Mouse (Mus musculus) MEL (cell line): ENCODE data around the gene Atf3. TPM values are rescaled to one million over a fixed set of nuclear protein-coding genes. Genes with fewer than 3 reads are reported as not detected.

Experiments used
- DNase-seq: peaks from one replicate; pipeline ENCODE4 v3.0.0; 2011; ENCODE audit warnings: low read depth, low spot score
- H3K27ac ChIP-seq: 2 replicates; pipeline ENCODE4 v1.5.1; 2012; ENCODE audit warnings: low read depth, mild to moderate bottlenecking, control low read depth, low read length, moderate library complexity; ENCODE audit not compliant: control insufficient read depth
- H3K27me3 ChIP-seq, 2 experiments: fragments of 150-350 bp in 1 of 2; sonication (generic) in 1 of 2; 2 replicates each; pipeline ENCODE4 v1.6.1; 2012; ENCODE audit warnings: low read length in 2 of 2, mild to moderate bottlenecking in 2 of 2, improper control_type of control experiment in 1 of 2, moderate library complexity in 1 of 2; ENCODE audit not compliant: insufficient read depth in 2 of 2, control insufficient read depth in 1 of 2
- H3K36me3 ChIP-seq, 2 experiments: 2 replicates each; pipeline ENCODE4 v1.6.1; 2012 to 2014; ENCODE audit warnings: low read length in 2 of 2, improper control_type of control experiment in 1 of 2, inconsistent platforms in 1 of 2, mild to moderate bottlenecking in 1 of 2; ENCODE audit not compliant: insufficient read depth in 2 of 2, control insufficient read depth in 1 of 2
- H3K4me1 ChIP-seq, 2 experiments: fragments of 150-350 bp in 1 of 2; sonication (generic) in 1 of 2; 2 replicates each; pipeline ENCODE4 v1.6.1; 2012; ENCODE audit warnings: low read length in 2 of 2, improper control_type of control experiment in 1 of 2, mild to moderate bottlenecking in 1 of 2; ENCODE audit not compliant: insufficient read depth in 2 of 2, control insufficient read depth in 1 of 2
- H3K4me3 ChIP-seq, 2 experiments: fragments of 150-350 bp in 1 of 2; sonication (generic) in 1 of 2; 2 replicates each; pipeline ENCODE4 v1.5.1; 2012; ENCODE audit warnings: low read depth in 2 of 2, low read length in 2 of 2, mild to moderate bottlenecking in 2 of 2, moderate library complexity in 2 of 2, control low read depth in 1 of 2, improper control_type of control experiment in 1 of 2; ENCODE audit not compliant: control insufficient read depth in 1 of 2, insufficient read depth in 1 of 2
- H3K79me2 ChIP-seq: 2 replicates; pipeline ENCODE4 v1.6.1; 2012; ENCODE audit warnings: mild to moderate bottlenecking, low read length, moderate library complexity; ENCODE audit not compliant: control insufficient read depth, poor library complexity, insufficient read depth
- H3K9ac ChIP-seq: 2 replicates; pipeline ENCODE4 v1.6.1; 2012; ENCODE audit warnings: low read depth, mild to moderate bottlenecking, control low read depth, low read length, moderate library complexity; ENCODE audit not compliant: control insufficient read depth, poor library complexity, severe bottlenecking
- H3K9me3 ChIP-seq: fragments of 150-350 bp; sonication (generic); replicated peaks from 2 replicates; pipeline ENCODE4 v1.6.1; 2012; ENCODE audit warnings: mild to moderate bottlenecking, low read length, improper control_type of control experiment, moderate library complexity; ENCODE audit not compliant: insufficient read depth
- BHLHE40 ChIP-seq: IDR thresholded peaks from 2 replicates; pipeline ENCODE4 v1.6.1; 2012; ENCODE audit warnings: low read depth, mild to moderate bottlenecking, inconsistent platforms, low read length, improper control_type of control experiment, borderline replicate concordance
- CHD1 ChIP-seq: IDR thresholded peaks from 2 replicates; pipeline ENCODE4 v1.6.1; 2012; ENCODE audit warnings: low read depth, mild to moderate bottlenecking, inconsistent platforms, low read length, improper control_type of control experiment
- CTCF ChIP-seq, 3 experiments: IDR thresholded peaks in 2 of 3; conservative IDR thresholded peaks in 1 of 3; 2 replicates each; pipeline ENCODE4 v1.5.1; 2011 to 2012; ENCODE audit warnings: low read length in 3 of 3, low read depth in 2 of 3, mild to moderate bottlenecking in 2 of 3, improper control_type of control experiment in 1 of 3, inconsistent platforms in 1 of 3, mixed read lengths in 1 of 3, moderate library complexity in 1 of 3; ENCODE audit not compliant: control insufficient read depth in 1 of 3, insufficient read depth in 1 of 3, poor library complexity in 1 of 3, severe bottlenecking in 1 of 3
- E2F4 ChIP-seq: IDR thresholded peaks from 2 replicates; pipeline ENCODE4 v1.6.1; 2011; ENCODE audit warnings: low read depth, low read length, improper control_type of control experiment, borderline replicate concordance
- ELF1 ChIP-seq: IDR thresholded peaks from 2 replicates; pipeline ENCODE4 v1.6.1; 2014; ENCODE audit warnings: low read depth, mild to moderate bottlenecking, inconsistent platforms, low read length, improper control_type of control experiment, moderate library complexity
- EP300 ChIP-seq, 2 experiments: IDR thresholded peaks; 2 replicates each; pipeline ENCODE4 v1.6.1; 2011; ENCODE audit warnings: improper control_type of control experiment in 2 of 2, low read length in 2 of 2, low read depth in 1 of 2, mild to moderate bottlenecking in 1 of 2
- ETS1 ChIP-seq: IDR thresholded peaks from 2 replicates; pipeline ENCODE4 v1.6.1; 2012; ENCODE audit warnings: low read depth, mild to moderate bottlenecking, inconsistent platforms, low read length, improper control_type of control experiment, moderate library complexity
- GABPA ChIP-seq: IDR thresholded peaks from 2 replicates; pipeline ENCODE4 v1.6.1; 2012; ENCODE audit warnings: low read depth, mild to moderate bottlenecking, inconsistent platforms, low read length, improper control_type of control experiment, moderate library complexity
- GATA1 ChIP-seq: IDR thresholded peaks from 2 replicates; pipeline ENCODE4 v1.6.1; 2011; ENCODE audit warnings: low read depth, low read length, improper control_type of control experiment
- HCFC1 ChIP-seq: IDR thresholded peaks from 2 replicates; pipeline ENCODE4 v1.6.1; 2012; ENCODE audit warnings: low read depth, mild to moderate bottlenecking, inconsistent platforms, low read length, improper control_type of control experiment, moderate library complexity
- JUND ChIP-seq: IDR thresholded peaks from 2 replicates; pipeline ENCODE4 v1.6.1; 2011; ENCODE audit warnings: low read depth, mild to moderate bottlenecking, improper control_type of control experiment, low read length
- KAT2A ChIP-seq: conservative IDR thresholded peaks from 2 replicates; pipeline ENCODE4 v1.6.1; 2012; ENCODE audit warnings: low read depth, low read length, improper control_type of control experiment, inconsistent platforms
- MAFK ChIP-seq: IDR thresholded peaks from 2 replicates; pipeline ENCODE4 v1.6.1; 2011; ENCODE audit warnings: low read depth, mild to moderate bottlenecking, low read length, improper control_type of control experiment, borderline replicate concordance
- MAX ChIP-seq: IDR thresholded peaks from 2 replicates; pipeline ENCODE4 v1.6.1; 2011; ENCODE audit warnings: low read length, improper control_type of control experiment
- MAZ ChIP-seq: IDR thresholded peaks from 2 replicates; pipeline ENCODE4 v1.6.1; 2012; ENCODE audit warnings: low read depth, mild to moderate bottlenecking, inconsistent platforms, low read length, improper control_type of control experiment
- MEF2A ChIP-seq: IDR thresholded peaks from 2 replicates; pipeline ENCODE4 v1.6.1; 2014; ENCODE audit warnings: low read depth, mild to moderate bottlenecking, inconsistent platforms, low read length, improper control_type of control experiment; ENCODE audit not compliant: poor library complexity, insufficient replicate concordance, severe bottlenecking; ENCODE audit errors: extremely low read depth
- MXI1 ChIP-seq: IDR thresholded peaks from 2 replicates; pipeline ENCODE4 v1.6.1; 2011; ENCODE audit warnings: mild to moderate bottlenecking, low read depth, low read length, improper control_type of control experiment
- MYB ChIP-seq: IDR thresholded peaks from 2 replicates; pipeline ENCODE4 v1.6.1; 2011; ENCODE audit warnings: mild to moderate bottlenecking, low read depth, low read length, improper control_type of control experiment
- MYC ChIP-seq: IDR thresholded peaks from 2 replicates; pipeline ENCODE4 v1.6.1; 2011; ENCODE audit warnings: low read depth, mild to moderate bottlenecking, low read length, improper control_type of control experiment, moderate library complexity
- NELFE ChIP-seq: IDR thresholded peaks from 2 replicates; pipeline ENCODE4 v1.6.1; 2011; ENCODE audit warnings: low read depth, low read length, improper control_type of control experiment
- NRF1 ChIP-seq: IDR thresholded peaks from 2 replicates; pipeline ENCODE4 v1.6.1; 2014; ENCODE audit warnings: low read depth, mild to moderate bottlenecking, inconsistent platforms, low read length, improper control_type of control experiment, moderate library complexity; ENCODE audit not compliant: poor library complexity, insufficient read depth, severe bottlenecking
- POLR2A ChIP-seq, 2 experiments: IDR thresholded peaks; 2 replicates each; pipeline ENCODE4 v1.6.1; 2011 to 2012; ENCODE audit warnings: low read length in 2 of 2, mild to moderate bottlenecking in 2 of 2, control low read depth in 1 of 2, improper control_type of control experiment in 1 of 2, low read depth in 1 of 2, moderate library complexity in 1 of 2; ENCODE audit not compliant: control insufficient read depth in 1 of 2, insufficient read depth in 1 of 2, poor library complexity in 1 of 2
- POLR2AphosphoS2 ChIP-seq: IDR thresholded peaks from 2 replicates; pipeline ENCODE4 v1.6.1; 2011; ENCODE audit warnings: low read length, improper control_type of control experiment
- POLR2AphosphoS5 ChIP-seq: IDR thresholded peaks from 2 replicates; pipeline ENCODE4 v1.6.1; 2012; ENCODE audit warnings: low read depth, borderline replicate concordance, mild to moderate bottlenecking, inconsistent platforms, low read length, moderate library complexity, mixed read lengths
- RAD21 ChIP-seq: IDR thresholded peaks from 2 replicates; pipeline ENCODE4 v1.6.1; 2011; ENCODE audit warnings: mild to moderate bottlenecking, low read depth, low read length, improper control_type of control experiment
- RCOR1 ChIP-seq: IDR thresholded peaks from 2 replicates; pipeline ENCODE4 v1.6.1; 2012; ENCODE audit warnings: low read depth, mild to moderate bottlenecking, inconsistent platforms, low read length, improper control_type of control experiment
- SIN3A ChIP-seq: IDR thresholded peaks from 2 replicates; pipeline ENCODE4 v1.6.1; 2012; ENCODE audit warnings: low read length, improper control_type of control experiment, inconsistent platforms
- SMC3 ChIP-seq: IDR thresholded peaks from 2 replicates; pipeline ENCODE4 v1.6.1; 2011; ENCODE audit warnings: low read depth, low read length, improper control_type of control experiment
- TBP ChIP-seq: IDR thresholded peaks from 2 replicates; pipeline ENCODE4 v1.8.0; 2011; ENCODE audit warnings: low read depth, low read length, improper control_type of control experiment
- TCF12 ChIP-seq: IDR thresholded peaks from 2 replicates; pipeline ENCODE4 v1.6.1; 2014; ENCODE audit warnings: low read depth, mild to moderate bottlenecking, inconsistent platforms, low read length, improper control_type of control experiment, moderate library complexity
- UBTF ChIP-seq: IDR thresholded peaks from 2 replicates; pipeline ENCODE4 v1.6.1; 2012; ENCODE audit warnings: low read depth, mild to moderate bottlenecking, inconsistent platforms, low read length, improper control_type of control experiment, moderate library complexity, borderline replicate concordance; ENCODE audit not compliant: insufficient read depth
- USF1 ChIP-seq: IDR thresholded peaks from 2 replicates; pipeline ENCODE4 v1.6.1; 2014; ENCODE audit warnings: low read depth, mild to moderate bottlenecking, inconsistent platforms, low read length, improper control_type of control experiment, moderate library complexity
- USF2 ChIP-seq, 2 experiments: IDR thresholded peaks; 2 replicates each; pipeline ENCODE4 v1.6.1; 2011 to 2012; ENCODE audit warnings: improper control_type of control experiment in 2 of 2, low read length in 2 of 2, borderline replicate concordance in 1 of 2, inconsistent platforms in 1 of 2, low read depth in 1 of 2, mild to moderate bottlenecking in 1 of 2; ENCODE audit not compliant: insufficient read depth in 1 of 2
- ZC3H11A ChIP-seq: IDR thresholded peaks from 2 replicates; pipeline ENCODE4 v1.6.1; 2012; ENCODE audit warnings: low read depth, mild to moderate bottlenecking, inconsistent platforms, low read length, improper control_type of control experiment
- ZKSCAN1 ChIP-seq: IDR thresholded peaks from 2 replicates; pipeline ENCODE4 v1.6.1; 2012; ENCODE audit warnings: low read depth, mild to moderate bottlenecking, inconsistent platforms, low read length, improper control_type of control experiment, moderate library complexity
- ZMIZ1 ChIP-seq: IDR thresholded peaks from 2 replicates; pipeline ENCODE4 v1.6.1; 2012; ENCODE audit warnings: low read depth, mild to moderate bottlenecking, inconsistent platforms, low read length, improper control_type of control experiment, moderate library complexity
- ZNF384 ChIP-seq: IDR thresholded peaks from 2 replicates; pipeline ENCODE4 v1.6.1; 2012; ENCODE audit warnings: low read depth, mild to moderate bottlenecking, inconsistent platforms, low read length, improper control_type of control experiment
- polyA plus RNA-seq, 2 experiments: library from polyadenylated mRNA; stranded (reverse) in 1 of 2; unstranded in 1 of 2; fragments of >175 nt in 1 of 2; fragments of >200 nt in 1 of 2; gene quantifications; 2 replicates each; pipeline versions ENCODE4 v1.2.1 to v1.2.4; 2012; ENCODE audit warnings: low replicate concordance in 2 of 2, low read depth in 1 of 2; ENCODE audit not compliant: insufficient read length in 2 of 2, insufficient read depth in 1 of 2, missing spikeins in 1 of 2
- total RNA-seq: library from RNA; depleted of rRNA; stranded (reverse); fragments of 300-350 nt; gene quantifications from 2 replicates; pipeline ENCODE4 v1.2.3, GENCODE M21; 2012

Gene Atf3
- total and polyA plus RNA-seq, 3 experiments: 0.46 to 1.4 TPM; not detected in 1

DNA sequence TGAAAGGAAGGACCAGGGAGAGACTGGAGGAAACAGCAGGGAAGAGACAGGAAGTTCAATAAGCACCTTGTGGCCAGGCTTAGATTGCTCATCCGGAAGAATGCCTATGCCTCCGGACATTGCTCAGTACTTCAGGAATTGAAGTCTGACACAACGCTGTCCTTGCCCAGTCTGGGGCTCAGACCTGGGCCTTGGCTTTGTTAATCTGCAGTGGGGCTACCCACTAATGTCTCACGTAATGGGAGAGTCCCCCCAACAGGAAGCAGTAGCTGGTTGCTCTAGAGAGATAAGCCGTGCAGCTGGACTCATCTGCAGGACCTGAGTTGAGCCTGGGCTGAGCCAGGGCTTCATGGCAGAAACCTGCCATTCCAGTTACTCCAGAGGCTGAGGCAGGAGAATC lies 84.9 kb downstream of the Atf3 start:
- H3K9me3 ChIP-seq: no peaks in the 10 kb centered on the region
- no peaks in the 10 kb centered on the region for H3K79me2 ChIP-seq
- peak overlapping the region; percentile 29 to 36 for H3K4me3 ChIP-seq
- H3K27ac ChIP-seq: peak overlapping the region; percentile 43
- H3K4me1 ChIP-seq: peaks cover 12 to 28% of the 10 kb centered on the region in 2 experiments
- H3K27me3 ChIP-seq: no peaks in the 10 kb centered on the region
- peaks cover 0 to 17% of the 10 kb centered on the region in 2 experiments; a peak in 2 of 4 replicates for H3K36me3 ChIP-seq
- DNase-seq: peak; percentile 68
- peak overlapping the region; percentile 40 for H3K9ac ChIP-seq
- TF ChIP-seq MAX: no peak
- no peak for TF ChIP-seq USF1
- no peak for TF ChIP-seq SMC3
- no peak for TF ChIP-seq ZC3H11A
- peak; percentile 45; the same call in 1 of the 2 replicates for TF ChIP-seq RCOR1
- TF ChIP-seq UBTF: no peak
- no peak for TF ChIP-seq POLR2A (IDR thresholded peaks at IDR 0.05; ENCODE audit: control insufficient read depth in 1 of 2, insufficient read depth in 1 of 2, low read depth in 1 of 2, low read length in 2 of 2, poor library complexity in 1 of 2)
- TF ChIP-seq CTCF (IDR thresholded peaks at IDR 0.05 in 2 of 3, conservative IDR thresholded peaks at IDR 0.05 in 1 of 3; ENCODE audit: control insufficient read depth in 1 of 3, insufficient read depth in 1 of 3, low read depth in 2 of 3, low read length in 3 of 3, poor library complexity in 1 of 3, severe bottlenecking in 1 of 3): no peak
- TF ChIP-seq GATA1: peak; percentile 90
- TF ChIP-seq MAFK: 0 out of 2 replicates have a peak, but pooled peaks have one; percentile 19
- TF ChIP-seq ZKSCAN1: no peak
- no peak for TF ChIP-seq GABPA
- TF ChIP-seq JUND: no peak
- 0 out of 2 replicates have a peak, but pooled peaks have one; percentile 25 for TF ChIP-seq HCFC1
- no peak for TF ChIP-seq MYC
- peak; percentile 82 to 87 for TF ChIP-seq EP300 (IDR thresholded peaks at IDR 0.05; ENCODE audit: low read depth in 1 of 2, low read length in 2 of 2)
- TF ChIP-seq RAD21: no peak
- TF ChIP-seq TCF12: peak; percentile 91
- no peak for TF ChIP-seq ZMIZ1
- TF ChIP-seq MAZ: peak; percentile 60; the same call in 1 of the 2 replicates
- TF ChIP-seq ETS1: peak; percentile 84
- TF ChIP-seq MYB: no peak
- TF ChIP-seq CHD1: no peak
- TF ChIP-seq SIN3A: no peak
- TF ChIP-seq ELF1: peak; percentile 30; the same call in 1 of the 2 replicates
- no peak for TF ChIP-seq USF2 (IDR thresholded peaks at IDR 0.05; ENCODE audit: borderline replicate concordance in 1 of 2, insufficient read depth in 1 of 2, low read depth in 1 of 2, low read length in 2 of 2)
- no peak for TF ChIP-seq TBP
- no peak for TF ChIP-seq ZNF384
- TF ChIP-seq BHLHE40: no peak
- no peak for TF ChIP-seq NRF1
- no peak for TF ChIP-seq POLR2AphosphoS2
- no peak for TF ChIP-seq POLR2AphosphoS5
- no peak for TF ChIP-seq MEF2A
- no peak for TF ChIP-seq KAT2A
- no peak for TF ChIP-seq E2F4
- no peak for TF ChIP-seq MXI1
- TF ChIP-seq NELFE: 0 out of 2 replicates have a peak, but pooled peaks have one; percentile 22
